Comparison of ENCODE assay signal across 14 mouse cellular contexts in the genomic region with DNA sequence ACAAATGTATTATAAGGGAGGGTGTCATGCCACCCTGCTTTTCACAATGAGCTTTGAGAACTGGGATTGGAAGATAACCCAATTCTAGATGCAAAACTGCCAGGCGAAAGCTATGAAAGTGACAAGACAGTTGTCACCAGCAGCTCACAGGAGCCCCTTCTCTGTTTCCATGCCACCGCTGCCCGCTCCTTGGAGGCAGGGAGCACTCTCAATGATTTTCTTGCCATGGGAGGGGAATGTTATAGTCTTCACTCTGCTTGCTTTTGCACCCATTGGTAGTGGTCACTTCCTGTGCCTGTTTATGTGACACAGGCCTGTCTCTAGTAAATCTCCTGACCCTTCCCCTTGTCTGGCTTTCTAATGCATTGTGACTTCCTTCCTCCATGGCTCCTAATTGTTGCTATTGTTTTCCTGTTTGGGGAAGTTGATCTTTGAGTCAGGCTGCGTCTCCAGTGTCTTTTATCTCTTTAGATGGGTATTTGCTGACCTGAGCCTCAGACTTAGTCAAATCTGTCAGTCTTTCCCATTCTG.
"Had no signal": no experiment of that assay in that cellular context is flagged by ENCODE, and none has a peak within 500 bp of the region (broad histone marks: within the 10 kb centered on the region; RNA-seq: fewer than 3 reads in every experiment).

No protein-coding gene starts in this region.

- DNase-seq: kidney, adult 11 months; kidney, adult 8-10 months; kidney, postnatal 10 days; kidney, postnatal 36 days; layer of hippocampus, postnatal 36 days; liver, postnatal 0 days; midbrain, embryonic 14.5 days; right cerebral cortex, postnatal 4 days; thymus, adult 2 months; thymus, postnatal 14 days; thymus, postnatal 4 days had no signal

- H3K4me3 ChIP-seq: intestine, embryonic 15.5 days; kidney, embryonic 15.5 days; left cerebral cortex, adult 2 months had no signal
